Mouse (Mus musculus): ENCODE measurements at regions not wholly inside any gene's neighbourhood (a gene's known extent, or its start where the extent isn't known, plus 50 kb on each side); places are given as distances from the start of the nearest gene placed in this dataset.

DNA sequence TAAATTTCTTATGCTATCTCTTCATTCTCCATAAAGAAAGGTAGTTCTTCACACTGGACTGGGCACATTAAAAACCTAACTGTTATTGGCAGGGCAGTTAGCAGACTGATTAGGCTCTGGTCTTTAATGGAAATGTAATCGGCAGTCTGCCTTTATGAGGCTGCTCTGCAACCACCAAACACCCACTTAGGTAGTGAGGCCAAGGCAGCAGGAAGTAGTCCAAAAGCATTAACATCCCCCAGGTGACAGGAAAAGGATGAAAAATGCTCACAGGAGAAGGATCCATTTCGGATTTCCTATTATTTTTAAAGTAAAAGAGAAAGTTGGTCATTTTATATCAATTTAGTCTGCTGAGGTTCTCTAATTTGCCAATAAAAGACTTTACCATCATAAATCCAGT, 528.9 kb upstream of the Dppa4 start:
- DNase-seq (ENCODE audit: low spot score): no peak

GRCm38 (mm10) chr16:47758296-47758695, 525.2 kb upstream of the Dppa4 start:
- no peak for DNase-seq (ENCODE audit: low spot score)

DNA sequence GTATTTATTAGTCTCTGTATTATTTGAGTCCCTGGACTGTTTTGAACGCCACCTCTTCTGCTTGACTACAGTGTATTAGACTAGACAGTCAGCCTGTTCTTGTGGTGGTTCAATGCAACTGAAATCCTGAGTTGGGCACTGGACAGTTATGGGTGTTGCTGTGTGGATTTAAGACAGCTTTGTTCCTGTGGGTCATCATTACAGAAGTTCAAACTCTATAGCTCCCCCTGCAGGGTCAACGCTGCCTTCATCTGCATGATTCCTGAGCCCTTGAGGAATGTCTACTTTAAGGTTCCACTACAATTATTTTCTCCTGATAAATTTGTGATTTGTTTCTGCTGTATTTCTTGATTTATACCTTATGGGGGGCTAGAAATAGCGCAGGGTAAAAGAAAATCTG, 517.8 kb upstream of the Dppa4 start:
- DNase-seq (ENCODE audit: low spot score): peak; percentile 39

DNA sequence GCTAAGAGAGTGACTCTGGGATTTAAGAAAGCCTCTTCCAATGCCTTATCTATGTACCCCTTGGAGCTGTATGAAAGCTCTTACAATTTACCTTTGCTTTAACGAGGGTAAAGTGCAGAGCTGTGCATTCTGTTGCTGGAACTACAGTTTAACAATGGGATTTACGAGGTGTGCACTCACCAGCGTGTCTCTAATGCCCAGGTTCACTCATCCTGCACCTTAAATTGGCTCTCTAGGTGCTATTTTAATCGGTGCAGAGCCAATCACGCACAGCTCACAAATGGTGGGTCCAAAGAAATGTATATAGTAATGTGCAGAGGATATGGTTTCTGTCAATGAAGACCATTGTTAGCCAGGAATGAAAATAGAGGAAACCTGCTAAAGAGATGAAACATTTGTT, 495.0 kb upstream of the Dppa4 start:
- no peak for DNase-seq (ENCODE audit: low spot score)

- DNase-seq (ENCODE audit: low spot score): no peak
Observed at GRCm38 (mm10) chr16:47790666-47791065, 492.9 kb upstream of the Dppa4 start.

DNA sequence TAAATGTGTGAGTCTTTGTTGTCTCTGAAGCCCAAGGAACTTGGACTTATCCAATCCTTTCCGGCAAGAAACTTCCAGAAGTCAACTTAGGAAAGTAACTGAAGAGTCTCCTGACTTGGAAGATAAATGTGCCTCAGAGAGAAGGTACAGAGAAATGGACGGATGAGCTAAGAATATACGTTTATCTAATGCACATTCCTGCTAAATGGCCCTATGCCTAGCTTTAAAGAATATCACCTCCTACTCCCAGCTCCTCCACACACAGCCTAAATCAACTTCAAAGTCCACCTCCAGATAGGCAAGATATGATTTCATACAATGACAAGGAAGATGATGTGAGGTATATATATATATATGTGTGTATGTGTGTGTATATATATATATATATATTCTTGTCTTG, 492.1 kb upstream of the Dppa4 start:
- no peak for DNase-seq (ENCODE audit: low spot score)

- no peak for DNase-seq (ENCODE audit: low spot score)
Observed at GRCm38 (mm10) chr16:47798838-47799237, 484.7 kb upstream of the Dppa4 start.

DNA sequence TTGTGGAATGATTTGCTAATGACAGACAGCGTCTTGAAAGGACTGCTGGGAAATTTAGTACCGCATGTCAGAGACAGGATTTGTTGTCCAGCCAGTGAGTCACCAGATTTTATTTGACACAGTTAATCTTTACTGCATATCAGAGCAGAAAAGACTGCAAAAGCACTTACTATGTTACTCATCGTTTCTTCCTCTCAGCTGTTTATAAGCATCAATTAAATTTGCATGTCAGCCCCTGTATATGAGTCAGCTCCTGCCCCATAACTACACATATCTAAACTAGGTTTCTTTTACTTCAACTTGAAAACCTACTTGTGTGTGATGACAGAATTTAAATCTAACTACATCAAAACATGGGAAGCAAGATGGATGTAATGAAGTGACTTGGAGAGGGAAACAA, 440.4 kb upstream of the Dppa4 start:
- no peak for DNase-seq (ENCODE audit: low spot score)

- no peak for DNase-seq (ENCODE audit: low spot score)
Observed at GRCm38 (mm10) chr16:47851631-47852030, 431.9 kb upstream of the Dppa4 start.

- no peak for DNase-seq (ENCODE audit: low spot score)
Observed at GRCm38 (mm10) chr16:47859840-47860239, 423.7 kb upstream of the Dppa4 start.

GRCm38 (mm10) chr16:47875258-47875657, 408.3 kb upstream of the Dppa4 start:
- DNase-seq (ENCODE audit: low spot score): no peak

DNA sequence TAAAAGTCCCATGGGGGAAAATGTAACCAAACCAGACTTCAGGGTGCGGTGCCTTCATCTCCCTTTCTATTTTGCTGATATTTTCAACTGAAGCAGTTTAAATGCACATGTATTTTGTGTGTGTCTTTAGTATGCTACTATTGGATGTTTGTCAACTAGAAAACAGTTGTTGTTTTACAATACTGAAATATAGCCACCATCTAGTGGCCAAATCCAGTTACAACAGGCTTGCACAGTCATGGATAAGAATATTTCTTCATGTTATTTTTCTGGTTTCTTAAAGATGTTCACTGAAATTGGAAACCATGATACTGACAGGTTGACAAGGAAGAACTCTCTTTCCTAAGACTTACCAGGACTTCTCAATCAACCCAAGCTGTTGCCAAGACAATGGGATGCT, 400.1 kb upstream of the Dppa4 start:
- peak; percentile 11 for DNase-seq (ENCODE audit: low spot score)

DNA sequence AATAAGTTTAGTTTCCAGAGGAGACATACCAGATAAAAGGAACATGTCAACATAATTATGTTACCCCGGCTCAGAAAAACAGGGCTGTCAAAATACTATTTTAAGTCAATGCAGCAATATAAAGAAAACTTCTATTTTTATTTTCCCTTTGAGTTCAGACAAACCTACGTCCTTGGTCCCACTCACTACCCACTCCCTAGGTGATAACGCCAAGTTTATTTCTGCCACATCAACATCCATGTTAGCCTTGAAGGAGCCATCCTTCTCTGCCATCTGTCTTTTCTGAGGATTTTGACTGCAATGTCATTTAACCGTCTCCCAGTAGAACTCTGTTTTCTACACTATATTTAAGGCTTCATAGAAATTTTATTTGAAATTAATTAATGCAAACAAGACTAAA, 396.5 kb upstream of the Dppa4 start:
- no peak for DNase-seq (ENCODE audit: low spot score)

- DNase-seq (ENCODE audit: low spot score): no peak
Observed at GRCm38 (mm10) chr16:47900785-47901184, 382.7 kb upstream of the Dppa4 start.

- no peak for DNase-seq (ENCODE audit: low spot score)
Observed at GRCm38 (mm10) chr16:47938000-47938399, 345.5 kb upstream of the Dppa4 start.

Data from layer of hippocampus, adult 11-12 months (tissue).